Mouse (Mus musculus) CD8-positive naive resting alpha-beta T cell, adult 57 days (primary cell): Measurements from ENCODE around the gene Olfr574. TPM values are rescaled to one million over a fixed set of nuclear protein-coding genes. Genes with fewer than 3 reads are reported as not detected.

Source experiments
- total RNA-seq: library from RNA; stranded (reverse); gene quantifications from one replicate; pipeline ENCODE4 v1.2.4, GENCODE M21; 2023

The Olfr574 gene
- not detected for total RNA-seq

DNA sequence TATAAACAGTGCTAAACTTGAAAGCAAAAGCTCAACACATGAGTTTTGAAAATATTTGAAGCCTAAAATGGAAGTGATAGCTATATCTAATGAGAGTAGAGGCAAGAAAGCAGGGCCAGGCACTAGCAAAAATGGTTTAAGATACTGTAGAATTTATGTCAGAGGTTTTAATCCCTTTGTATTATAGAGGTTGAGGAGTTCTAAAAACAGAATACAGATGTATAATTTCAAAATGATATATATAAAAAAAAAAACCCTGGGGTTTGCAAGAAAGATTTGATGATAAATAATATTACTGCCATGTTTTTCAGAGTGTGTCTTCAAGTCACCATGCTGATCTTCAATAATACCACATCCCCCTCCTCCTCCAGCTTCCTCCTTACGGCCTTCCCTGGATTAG lies at the start of gene Olfr574:
Olfr574 (plus strand) TSS at position 301 of the 400 bp plus-strand sequence.

GRCm38 (mm10) chr7:102917032-102917875 lies 31.0 kb upstream of the Olfr574 start, which contains the start of gene Olfr571:
Gene Olfr571 (minus strand): TSS chr7:102917536.

DNA sequence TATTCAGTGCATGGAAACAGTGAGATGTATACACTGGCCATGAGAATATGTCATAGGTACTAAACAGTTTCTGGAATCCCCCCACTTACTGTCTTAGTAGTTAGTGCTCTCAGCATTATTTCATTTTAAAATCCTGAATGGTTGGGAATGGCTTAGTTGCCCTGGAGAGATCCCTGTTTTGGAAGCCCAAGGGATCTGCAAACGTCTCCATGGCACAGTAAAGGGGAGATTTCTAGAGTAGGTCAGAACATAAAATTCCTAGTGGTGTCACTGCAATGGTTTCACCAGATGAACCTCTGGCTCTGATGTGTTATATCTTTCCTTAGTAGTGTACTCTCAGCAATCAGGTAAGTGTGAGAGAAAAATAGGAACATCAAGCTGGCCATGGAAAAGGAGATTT lies 24.2 kb upstream of the Olfr574 start, which contains the start of gene Olfr572:
Olfr572 (plus strand) TSS at position 301 of the 400 bp plus-strand sequence.

DNA sequence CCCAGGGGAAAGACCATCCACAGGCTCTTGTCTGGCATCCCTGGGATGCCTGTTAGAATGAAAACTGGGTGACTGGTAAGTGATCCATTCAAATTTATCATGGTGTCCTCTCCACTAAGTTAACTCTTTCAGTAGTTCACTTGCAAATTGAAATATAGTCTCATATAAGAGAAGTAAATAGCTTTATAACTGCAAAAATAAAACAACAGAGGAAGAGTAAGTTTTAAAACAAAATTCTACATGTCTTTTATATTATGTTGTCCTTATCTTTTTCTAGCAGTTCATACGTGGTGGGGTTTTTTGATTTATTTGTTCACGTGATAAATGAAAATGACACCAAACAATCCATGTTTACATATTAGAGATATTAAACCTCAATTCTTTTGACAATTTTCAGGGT lies 5.8 kb upstream of the Olfr574 start, which contains the start of gene Olfr573-ps1:
Olfr573-ps1 (minus strand) TSS at position 101 of the 400 bp plus-strand sequence.

DNA sequence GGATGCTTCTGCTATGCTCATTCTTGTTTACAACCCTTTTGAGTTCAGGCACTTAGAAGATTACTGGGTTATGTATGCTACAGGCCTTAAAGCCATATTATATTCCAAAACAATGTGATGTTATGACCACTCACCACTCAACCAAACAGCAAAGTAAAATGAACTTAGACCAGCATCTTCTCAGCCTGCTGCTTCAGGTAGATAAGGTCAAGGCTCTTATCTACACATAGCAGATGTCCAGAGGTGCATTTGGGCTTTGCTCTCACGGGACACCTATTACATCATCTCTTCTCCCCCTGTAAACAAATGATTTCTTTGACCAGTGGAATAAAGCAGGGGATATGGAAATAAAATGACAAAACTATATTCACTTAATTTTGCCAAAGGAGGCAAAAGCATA lies 10.3 kb downstream of the Olfr574 start, which contains the start of gene Olfr575:
Olfr575 (minus strand) TSS at position 183 of the 400 bp plus-strand sequence.

DNA sequence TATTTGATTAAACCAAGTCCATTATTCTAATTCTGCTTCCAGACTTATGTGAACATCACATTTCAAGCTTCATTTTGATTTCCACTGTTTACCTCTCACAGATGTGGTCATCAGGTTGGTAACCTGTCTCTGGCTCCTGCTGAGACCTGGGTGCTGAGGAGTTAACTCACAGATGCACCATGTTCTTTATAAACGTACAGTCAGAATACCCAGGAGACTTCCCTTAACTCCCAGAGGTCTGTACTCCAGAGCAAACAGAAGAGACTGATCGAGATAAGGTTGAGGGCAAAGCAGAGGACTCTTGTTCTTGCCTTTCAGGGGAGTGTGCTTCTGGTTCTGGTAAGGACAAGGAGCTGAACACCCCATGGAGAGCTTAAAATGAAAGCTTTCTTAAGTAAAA lies 14.1 kb downstream of the Olfr574 start, which contains the start of gene Olfr576:
Olfr576 (plus strand) TSS at position 301 of the 400 bp plus-strand sequence.

DNA sequence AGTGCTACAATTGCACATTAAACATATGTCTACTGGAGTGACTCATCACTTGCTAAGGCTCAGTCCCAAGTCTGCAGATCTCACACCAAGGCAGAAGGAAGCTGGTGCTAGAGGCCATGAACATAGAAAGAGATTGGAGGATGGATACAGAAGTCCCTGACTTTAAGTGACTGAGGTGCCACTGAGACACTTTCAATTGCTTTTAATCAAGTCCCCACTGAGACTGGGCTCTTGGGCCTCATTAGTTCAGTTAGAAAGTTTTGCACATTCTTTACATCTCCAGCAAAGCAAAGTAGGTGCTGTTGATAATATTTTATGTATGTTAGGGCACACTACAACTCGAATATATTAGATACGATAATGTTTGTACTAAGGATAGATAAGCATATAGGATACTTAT lies 27.6 kb downstream of the Olfr574 start, which contains the start of gene Olfr577:
Olfr577 (minus strand) TSS at position 101 of the 400 bp plus-strand sequence.

GRCm38 (mm10) chr7:102989224-102989623 lies 41.0 kb downstream of the Olfr574 start, which contains the start of gene Olfr578:
Gene Olfr578 (minus strand): TSS chr7:102989324.

Other genes starting within 250 kb of the Olfr574 start
- gene Olfr558, start 246.3 kb upstream of the Olfr574 start, total RNA-seq: not detected
- gene Olfr33, start 229.4 kb upstream of the Olfr574 start, total RNA-seq: not detected
- not detected for gene Olfr559, start 221.0 kb upstream of the Olfr574 start, total RNA-seq
- not detected for gene Olfr560, start 189.1 kb upstream of the Olfr574 start, total RNA-seq
- gene Olfr78, start 189.0 kb upstream of the Olfr574 start, total RNA-seq: not detected
- gene Olfr561, start 177.2 kb upstream of the Olfr574 start, total RNA-seq: not detected
- gene Olfr564, start 145.0 kb upstream of the Olfr574 start, total RNA-seq: not detected
- not detected for gene Olfr566, start 89.7 kb upstream of the Olfr574 start, total RNA-seq
- not detected for gene Olfr568, start 71.3 kb upstream of the Olfr574 start, total RNA-seq
- not detected for gene Olfr569, start 57.6 kb upstream of the Olfr574 start, total RNA-seq
- not detected for gene Olfr570, start 53.9 kb upstream of the Olfr574 start, total RNA-seq
- not detected for gene Olfr571, start 30.9 kb upstream of the Olfr574 start, total RNA-seq
- gene Olfr572, start 24.1 kb upstream of the Olfr574 start, total RNA-seq: not detected
- gene Olfr573-ps1, start 5.9 kb upstream of the Olfr574 start, total RNA-seq: not detected
- gene Olfr575, start 10.3 kb downstream of the Olfr574 start, total RNA-seq: not detected
- not detected for gene Olfr576, start 14.2 kb downstream of the Olfr574 start, total RNA-seq
- gene Olfr577, start 27.5 kb downstream of the Olfr574 start, total RNA-seq: not detected
- not detected for gene Olfr578, start 40.9 kb downstream of the Olfr574 start, total RNA-seq
- gene Olfr582, start 89.6 kb downstream of the Olfr574 start, total RNA-seq: not detected
- gene Olfr583, start 102.8 kb downstream of the Olfr574 start, total RNA-seq: not detected
- gene Olfr584, start 133.4 kb downstream of the Olfr574 start, total RNA-seq: not detected
- gene Olfr585, start 149.3 kb downstream of the Olfr574 start, total RNA-seq: not detected
- gene Olfr586, start 177.2 kb downstream of the Olfr574 start, total RNA-seq: not detected
- not detected for gene Olfr588-ps1, start 192.4 kb downstream of the Olfr574 start, total RNA-seq
- not detected for gene Olfr589, start 207.9 kb downstream of the Olfr574 start, total RNA-seq
- gene Olfr591, start 229.9 kb downstream of the Olfr574 start, total RNA-seq: not detected
- not detected for gene Olfr592, start 236.3 kb downstream of the Olfr574 start, total RNA-seq